Mouse (Mus musculus) testis, adult 2 months (tissue): ENCODE measurements at regions not wholly inside any gene's neighbourhood (a gene's known extent, or its start where the extent isn't known, plus 50 kb on each side); places are given as distances from the start of the nearest gene placed in this dataset.

Experiments used
- H3K27ac ChIP-seq: fragments of 200-500 bp; 2 replicates; pipeline ENCODE4 v1.5.1; 2012; ENCODE audit warnings: low read depth, low read length; ENCODE audit not compliant: control insufficient read depth, insufficient read depth
- H3K27me3 ChIP-seq: fragments of 200-500 bp; 2 replicates; pipeline ENCODE4 v1.6.1; 2012; ENCODE audit warnings: mild to moderate bottlenecking, low read length, moderate library complexity; ENCODE audit not compliant: control insufficient read depth, insufficient read depth
- H3K36me3 ChIP-seq: fragments of 200-500 bp; 2 replicates; pipeline ENCODE4 v1.6.1; 2012; ENCODE audit warnings: mild to moderate bottlenecking, low read length; ENCODE audit not compliant: control insufficient read depth, insufficient read depth
- H3K4me1 ChIP-seq: fragments of 200-500 bp; 2 replicates; pipeline ENCODE4 v1.6.1; 2012; ENCODE audit warnings: low read length; ENCODE audit not compliant: control insufficient read depth, insufficient read depth
- H3K4me3 ChIP-seq: fragments of 200-500 bp; 2 replicates; pipeline ENCODE4 v1.5.1; 2012; ENCODE audit warnings: low read depth, mild to moderate bottlenecking, low read length, moderate library complexity, mixed read lengths; ENCODE audit not compliant: control insufficient read depth
- CTCF ChIP-seq: fragments of 200-500 bp; IDR thresholded peaks from 2 replicates; pipeline ENCODE4 v1.5.1; 2012; ENCODE audit warnings: low read depth, mild to moderate bottlenecking, inconsistent platforms, low read length, moderate library complexity; ENCODE audit not compliant: control insufficient read depth, insufficient read depth, insufficient replicate concordance
- POLR2A ChIP-seq: fragments of 200-500 bp; IDR thresholded peaks from 2 replicates; pipeline ENCODE4 v1.6.1; 2012; ENCODE audit warnings: low read depth, mild to moderate bottlenecking, inconsistent platforms, low read length, moderate library complexity; ENCODE audit not compliant: control insufficient read depth

GRCm38 (mm10) chr12:14776301-14776700 lies 624.4 kb upstream of the Fam84a start:
- Histone ChIP-seq H3K36me3 (no peaks in the 10 kb centered on the region), H3K27me3 (no peaks in the 10 kb centered on the region), H3K4me1 (no peaks in the 10 kb centered on the region), H3K27ac (no peak overlapping the region), H3K4me3 (no peak overlapping the region)
- no peak for TF ChIP-seq POLR2A
- TF ChIP-seq CTCF = no peak

DNA sequence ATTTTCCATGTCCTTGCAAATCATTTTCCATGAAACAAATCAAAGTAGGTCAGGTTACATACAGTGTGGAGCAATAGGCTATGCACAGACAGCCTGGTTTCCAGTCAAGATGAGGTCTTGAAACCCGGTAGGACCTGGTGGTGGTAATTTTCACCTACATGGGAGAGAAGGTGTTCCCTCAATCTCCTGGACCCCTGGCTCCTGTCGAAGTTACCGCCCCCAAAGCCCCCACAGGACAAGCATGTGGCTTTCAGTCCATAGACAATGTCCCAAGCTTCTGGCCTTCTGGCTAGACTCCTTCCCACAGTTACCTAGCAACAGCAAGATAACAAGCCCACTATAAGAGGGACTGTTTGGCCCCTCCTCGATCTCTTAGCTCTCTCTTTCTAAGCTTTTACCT lies 600.7 kb upstream of the Fam84a start:
- Histone ChIP-seq H3K27ac (no peak overlapping the region), H3K36me3 (no peaks in the 10 kb centered on the region), H3K4me3 (peak overlapping the region; percentile 73), H3K27me3 (no peaks in the 10 kb centered on the region), H3K4me1 (peaks cover 6% of the 10 kb centered on the region; the same call in 1 of the 2 replicates)
- TF ChIP-seq POLR2A (no peak), CTCF (no peak)

DNA sequence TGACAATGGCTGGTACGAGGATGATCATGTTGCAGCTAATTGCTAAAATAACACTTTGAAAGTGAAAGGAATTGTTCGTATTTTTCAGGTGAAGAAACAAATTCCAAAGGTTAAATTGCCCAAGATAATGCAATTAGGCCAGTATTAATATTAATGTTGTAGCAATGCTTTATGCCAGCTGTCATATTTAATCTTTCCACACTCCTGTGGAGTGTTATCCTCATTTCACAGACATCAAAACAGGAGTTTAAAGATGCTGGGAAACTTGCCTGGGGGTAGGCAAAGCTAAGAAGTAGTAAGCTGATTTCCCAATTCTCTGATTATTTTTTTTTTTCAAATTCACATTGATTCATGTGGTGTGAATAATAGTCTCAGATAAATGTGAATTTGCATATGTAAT lies 595.5 kb upstream of the Fam84a start:
- Histone ChIP-seq H3K36me3 (no peaks in the 10 kb centered on the region), H3K4me3 (no peak overlapping the region), H3K4me1 (no peaks in the 10 kb centered on the region), H3K27me3 (no peaks in the 10 kb centered on the region), H3K27ac (no peak overlapping the region)
- TF ChIP-seq CTCF = no peak
- TF ChIP-seq POLR2A = no peak
